Mouse (Mus musculus): ENCODE data around the gene Tap1. TPM values are rescaled to one million over a fixed set of nuclear protein-coding genes. Genes with fewer than 3 reads are reported as not detected.

The Tap1 gene
- polyA plus RNA-seq, 1 experiment from 2014 or later = 1.9 TPM

DNA sequence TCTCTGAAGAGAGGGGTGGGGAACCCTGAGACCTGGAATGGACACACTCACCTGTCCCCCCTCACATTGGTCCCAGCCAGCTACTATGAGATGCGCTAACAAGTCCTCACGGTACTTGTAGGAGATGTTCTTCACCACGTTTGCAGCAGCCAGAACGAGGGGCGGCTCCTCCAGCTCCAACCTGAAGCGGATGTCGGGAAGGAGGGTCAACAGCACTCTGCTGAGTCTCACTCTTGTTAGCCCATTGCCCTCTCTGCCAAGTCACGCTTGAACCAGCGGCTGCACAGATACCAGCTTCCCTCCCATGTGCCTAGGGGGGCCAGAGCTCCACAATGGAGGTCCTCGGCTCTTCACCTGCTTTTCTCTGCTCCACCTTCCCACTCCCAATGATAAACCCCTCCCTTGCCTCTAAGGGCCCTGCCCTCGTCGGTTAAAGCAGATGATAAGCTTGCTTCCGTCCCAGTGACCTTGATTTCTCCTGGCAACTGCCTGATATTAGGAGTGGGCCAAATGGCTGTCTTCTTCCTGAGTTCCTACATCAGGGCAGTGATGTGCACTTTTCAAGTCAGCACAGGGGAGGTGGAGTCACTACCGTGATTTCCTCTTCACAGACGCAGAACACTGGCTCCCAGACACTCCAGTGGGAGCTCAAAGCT, 3.7 kb upstream of the Tap1 start:
- H3K4me1 ChIP-seq = peaks cover 15% of the 10 kb centered on the region
- H3K4me3 ChIP-seq = no peak overlapping the region
- H3K27me3 ChIP-seq (replicated peaks) = peaks cover 39% of the 10 kb centered on the region
- no peak overlapping the region for H3K9ac ChIP-seq
- H3K9me3 ChIP-seq = no peaks in the 10 kb centered on the region
- no peak overlapping the region for H3K4me2 ChIP-seq (replicated peaks)
- H3K36me3 ChIP-seq = no peaks in the 10 kb centered on the region
- no peak overlapping the region for H3K27ac ChIP-seq
- 81% methylated on average over 15 of the region's 15 CpGs for WGBS
- no peak for ATAC-seq (ENCODE audit: low FRiP score, low read depth)

DNA sequence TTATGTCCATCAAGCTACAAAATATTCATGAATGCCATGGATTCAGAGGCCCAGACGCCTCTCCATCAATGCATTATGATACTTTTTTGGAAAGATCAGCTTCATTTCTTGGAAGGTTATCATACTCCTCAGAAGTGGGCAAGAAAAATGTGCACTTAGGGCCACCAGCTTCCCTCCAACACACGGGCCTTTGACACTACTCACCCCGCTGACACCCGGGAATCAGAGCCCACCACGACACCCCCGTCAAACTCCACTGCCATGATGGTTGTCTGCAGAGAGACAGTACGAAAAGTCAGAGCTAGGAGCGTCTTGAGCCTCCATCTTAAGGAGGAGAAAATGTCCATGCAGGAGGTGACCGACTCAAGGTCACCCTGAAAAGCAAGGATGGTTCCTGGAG, 1.8 kb upstream of the Tap1 start:
- Histone ChIP-seq H3K9me3 (no peaks in the 10 kb centered on the region), H3K9ac (no peak overlapping the region), H3K4me2 (replicated peaks) (no peak overlapping the region), H3K27ac (no peak overlapping the region), H3K4me3 (no peak overlapping the region), H3K4me1 (peaks cover 15% of the 10 kb centered on the region), H3K27me3 (replicated peaks) (peaks cover 55% of the 10 kb centered on the region), H3K36me3 (no peaks in the 10 kb centered on the region)
- no peak for ATAC-seq (ENCODE audit: low FRiP score, low read depth)
- 89% methylated on average over 9 of the region's 9 CpGs for WGBS

DNA sequence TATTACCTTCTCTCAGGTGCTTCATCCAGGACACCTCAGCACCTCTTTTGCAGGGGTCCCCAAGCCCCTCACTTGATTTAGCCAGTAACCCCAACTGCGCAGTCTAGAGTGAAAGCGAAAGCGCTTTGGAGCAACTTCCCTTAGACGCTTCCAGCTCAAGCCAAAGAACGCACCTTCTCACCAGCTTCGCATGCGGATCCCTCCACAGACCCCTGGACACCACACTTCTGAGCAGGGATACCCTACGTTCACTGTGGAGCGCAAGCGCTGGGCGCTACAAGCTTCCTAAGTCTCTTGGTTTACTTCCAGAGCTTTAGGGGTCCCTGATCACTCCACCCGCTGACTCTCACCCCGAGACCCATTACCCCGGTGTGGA, 480 bp upstream of the Tap1 start:
- WGBS = 5% methylated on average over 14 of the region's 14 CpGs
- no peak for ATAC-seq (ENCODE audit: low FRiP score, low read depth)
- Histone ChIP-seq H3K9me3 (no peaks in the 10 kb centered on the region), H3K9ac (peak overlapping the region; percentile 36; the same call in 1 of the 2 replicates), H3K4me3 (peak overlapping the region; percentile 35), H3K4me1 (peaks cover 15% of the 10 kb centered on the region), H3K4me2 (replicated peaks) (peak overlapping the region; percentile 76), H3K27me3 (replicated peaks) (peaks cover 62% of the 10 kb centered on the region), H3K36me3 (no peaks in the 10 kb centered on the region), H3K27ac (no peak overlapping the region)

DNA sequence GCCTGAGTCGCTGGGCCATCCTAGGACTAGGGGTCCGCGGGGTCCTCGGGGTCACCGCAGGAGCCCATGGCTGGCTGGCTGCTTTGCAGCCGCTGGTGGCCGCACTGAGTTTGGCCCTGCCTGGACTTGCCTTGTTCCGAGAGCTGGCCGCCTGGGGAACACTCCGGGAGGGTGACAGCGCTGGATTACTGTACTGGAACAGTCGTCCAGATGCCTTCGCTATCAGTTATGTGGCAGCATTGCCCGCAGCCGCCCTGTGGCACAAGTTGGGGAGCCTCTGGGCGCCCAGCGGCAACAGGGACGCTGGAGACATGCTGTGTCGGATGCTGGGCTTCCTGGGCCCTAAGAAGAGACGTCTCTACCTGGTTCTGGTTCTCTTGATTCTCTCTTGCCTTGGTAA, 657 bp downstream of the Tap1 start:
- ATAC-seq (ENCODE audit: low FRiP score, low read depth) = no peak
- Histone ChIP-seq H3K4me2 (replicated peaks) (peak overlapping the region; percentile 76), H3K27ac (no peak overlapping the region), H3K4me3 (peak overlapping the region; percentile 35), H3K4me1 (peaks cover 15% of the 10 kb centered on the region), H3K27me3 (replicated peaks) (peaks cover 74% of the 10 kb centered on the region), H3K9me3 (no peaks in the 10 kb centered on the region), H3K36me3 (no peaks in the 10 kb centered on the region), H3K9ac (peak overlapping the region; percentile 36)
- WGBS = 2% methylated on average over 20 of the region's 20 CpGs

DNA sequence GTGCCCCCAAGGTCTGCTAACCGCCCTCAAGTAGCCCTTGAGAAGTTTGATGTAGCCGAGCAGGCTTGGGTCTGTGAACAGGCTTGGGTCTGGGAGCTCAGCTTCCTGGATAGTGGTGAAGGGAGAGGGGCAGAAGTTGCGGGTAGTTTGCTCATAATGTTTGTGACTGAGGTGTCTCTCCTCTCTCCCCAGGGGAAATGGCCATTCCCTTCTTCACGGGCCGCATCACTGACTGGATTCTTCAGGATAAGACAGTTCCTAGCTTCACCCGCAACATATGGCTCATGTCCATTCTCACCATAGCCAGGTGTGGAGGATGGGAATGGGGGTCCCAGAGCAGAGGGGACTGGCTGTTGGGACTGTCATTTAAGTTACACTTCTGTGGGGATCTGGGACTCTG, 1.6 kb downstream of the Tap1 start:
- Histone ChIP-seq H3K4me1 (peaks cover 15% of the 10 kb centered on the region), H3K4me2 (replicated peaks) (no peak overlapping the region), H3K4me3 (no peak overlapping the region), H3K27ac (no peak overlapping the region), H3K27me3 (replicated peaks) (peaks cover 80% of the 10 kb centered on the region), H3K36me3 (no peaks in the 10 kb centered on the region), H3K9me3 (no peaks in the 10 kb centered on the region), H3K9ac (no peak overlapping the region)
- 71% methylated on average over 6 of the region's 6 CpGs for WGBS
- no peak for ATAC-seq (ENCODE audit: low FRiP score, low read depth)

DNA sequence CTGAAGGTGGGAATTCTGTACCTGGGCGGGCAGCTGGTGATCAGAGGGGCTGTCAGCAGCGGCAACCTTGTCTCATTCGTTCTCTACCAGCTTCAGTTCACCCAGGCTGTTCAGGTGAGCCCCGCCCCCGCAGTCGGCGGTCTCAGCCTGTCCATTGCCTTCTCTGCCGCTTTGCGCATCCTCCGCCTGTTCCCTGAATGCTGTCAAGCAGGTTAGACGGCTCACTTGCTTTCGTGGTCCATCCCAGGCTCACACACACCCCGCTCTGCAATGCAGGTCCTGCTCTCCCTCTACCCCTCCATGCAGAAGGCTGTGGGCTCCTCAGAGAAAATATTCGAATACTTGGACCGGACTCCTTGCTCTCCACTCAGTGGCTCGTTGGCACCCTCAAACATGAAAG, 5.5 kb downstream of the Tap1 start:
- H3K4me2 ChIP-seq (replicated peaks) = no peak overlapping the region
- ATAC-seq (ENCODE audit: low FRiP score, low read depth) = no peak
- no peak overlapping the region for H3K4me3 ChIP-seq
- peaks cover 9% of the 10 kb centered on the region for H3K4me1 ChIP-seq
- no peak overlapping the region for H3K9ac ChIP-seq
- H3K27me3 ChIP-seq (replicated peaks) = peaks cover 88% of the 10 kb centered on the region
- 22% methylated on average over 16 of the region's 16 CpGs for WGBS
- H3K9me3 ChIP-seq = no peaks in the 10 kb centered on the region
- no peaks in the 10 kb centered on the region for H3K36me3 ChIP-seq
- no peak overlapping the region for H3K27ac ChIP-seq

DNA sequence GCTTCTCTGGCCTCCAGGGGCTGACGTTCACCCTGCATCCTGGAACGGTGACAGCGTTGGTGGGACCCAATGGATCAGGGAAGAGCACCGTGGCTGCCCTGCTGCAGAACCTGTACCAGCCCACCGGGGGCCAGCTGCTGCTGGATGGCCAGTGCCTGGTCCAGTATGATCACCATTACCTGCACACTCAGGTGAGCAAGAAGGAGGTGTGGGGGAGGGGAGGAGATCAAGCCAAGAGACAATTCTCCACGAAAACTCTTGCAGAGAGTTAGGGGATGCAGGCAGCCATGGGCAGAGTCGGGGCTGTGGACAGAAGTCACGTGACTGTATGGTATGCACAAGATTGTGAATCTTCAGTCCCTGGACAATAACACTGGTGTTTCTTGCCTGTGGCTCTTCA, 6.1 kb downstream of the Tap1 start:
- H3K9me3 ChIP-seq = no peaks in the 10 kb centered on the region
- no peak overlapping the region for H3K4me3 ChIP-seq
- H3K27ac ChIP-seq = no peak overlapping the region
- H3K36me3 ChIP-seq = no peaks in the 10 kb centered on the region
- H3K4me2 ChIP-seq (replicated peaks) = no peak overlapping the region
- ATAC-seq (ENCODE audit: low FRiP score, low read depth) = no peak
- no peak overlapping the region for H3K9ac ChIP-seq
- H3K27me3 ChIP-seq (replicated peaks) = peaks cover 88% of the 10 kb centered on the region
- peaks cover 10% of the 10 kb centered on the region for H3K4me1 ChIP-seq
- WGBS = 49% methylated on average over 8 of the region's 8 CpGs

DNA sequence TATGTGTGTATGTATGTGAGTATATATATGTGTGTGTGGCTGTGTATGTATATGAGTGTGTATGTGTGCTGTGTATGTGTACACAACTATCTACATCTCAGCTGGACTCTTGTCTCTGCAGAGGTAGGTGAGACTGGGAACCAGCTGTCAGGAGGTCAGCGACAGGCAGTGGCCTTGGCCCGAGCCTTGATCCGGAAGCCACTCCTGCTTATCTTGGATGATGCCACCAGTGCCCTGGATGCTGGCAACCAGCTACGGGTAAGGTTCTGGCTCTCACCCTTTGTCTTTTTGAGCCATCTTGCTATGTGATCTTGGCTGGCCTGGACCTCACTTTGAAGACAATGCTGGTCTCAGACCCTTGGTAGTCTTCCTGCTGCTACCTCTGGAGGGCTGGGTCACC, 7.4 kb downstream of the Tap1 start:
- Histone ChIP-seq H3K9me3 (no peaks in the 10 kb centered on the region), H3K36me3 (no peaks in the 10 kb centered on the region), H3K4me1 (peaks cover 10% of the 10 kb centered on the region), H3K4me2 (replicated peaks) (no peak overlapping the region), H3K27me3 (replicated peaks) (peaks cover 90% of the 10 kb centered on the region), H3K4me3 (no peak overlapping the region), H3K27ac (no peak overlapping the region), H3K9ac (no peak overlapping the region)
- WGBS = 89% methylated on average over 4 of the region's 4 CpGs
- no peak for ATAC-seq (ENCODE audit: low FRiP score, low read depth)

DNA sequence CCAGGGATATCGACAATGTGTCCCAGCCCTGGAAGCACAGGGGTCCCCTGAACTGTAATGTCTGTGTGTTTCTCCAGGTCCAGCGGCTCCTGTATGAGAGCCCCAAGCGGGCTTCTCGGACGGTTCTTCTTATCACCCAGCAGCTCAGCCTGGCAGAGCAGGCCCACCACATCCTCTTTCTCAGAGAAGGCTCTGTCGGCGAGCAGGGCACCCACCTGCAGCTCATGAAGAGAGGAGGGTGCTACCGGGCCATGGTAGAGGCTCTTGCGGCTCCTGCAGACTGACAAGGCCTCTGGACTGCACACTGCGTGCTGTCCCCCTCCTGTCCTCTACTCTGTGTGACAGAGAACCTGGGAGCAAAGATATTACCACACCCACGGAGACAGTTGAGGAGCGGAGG, 9.1 kb downstream of the Tap1 start:
- Histone ChIP-seq H3K4me1 (peaks cover 10% of the 10 kb centered on the region), H3K36me3 (no peaks in the 10 kb centered on the region), H3K9me3 (no peaks in the 10 kb centered on the region), H3K27ac (no peak overlapping the region), H3K27me3 (replicated peaks) (peaks cover 84% of the 10 kb centered on the region), H3K4me3 (no peak overlapping the region), H3K4me2 (replicated peaks) (no peak overlapping the region), H3K9ac (no peak overlapping the region)
- WGBS = 26% methylated on average over 12 of the region's 12 CpGs
- no peak for ATAC-seq (ENCODE audit: low FRiP score, low read depth)

DNA sequence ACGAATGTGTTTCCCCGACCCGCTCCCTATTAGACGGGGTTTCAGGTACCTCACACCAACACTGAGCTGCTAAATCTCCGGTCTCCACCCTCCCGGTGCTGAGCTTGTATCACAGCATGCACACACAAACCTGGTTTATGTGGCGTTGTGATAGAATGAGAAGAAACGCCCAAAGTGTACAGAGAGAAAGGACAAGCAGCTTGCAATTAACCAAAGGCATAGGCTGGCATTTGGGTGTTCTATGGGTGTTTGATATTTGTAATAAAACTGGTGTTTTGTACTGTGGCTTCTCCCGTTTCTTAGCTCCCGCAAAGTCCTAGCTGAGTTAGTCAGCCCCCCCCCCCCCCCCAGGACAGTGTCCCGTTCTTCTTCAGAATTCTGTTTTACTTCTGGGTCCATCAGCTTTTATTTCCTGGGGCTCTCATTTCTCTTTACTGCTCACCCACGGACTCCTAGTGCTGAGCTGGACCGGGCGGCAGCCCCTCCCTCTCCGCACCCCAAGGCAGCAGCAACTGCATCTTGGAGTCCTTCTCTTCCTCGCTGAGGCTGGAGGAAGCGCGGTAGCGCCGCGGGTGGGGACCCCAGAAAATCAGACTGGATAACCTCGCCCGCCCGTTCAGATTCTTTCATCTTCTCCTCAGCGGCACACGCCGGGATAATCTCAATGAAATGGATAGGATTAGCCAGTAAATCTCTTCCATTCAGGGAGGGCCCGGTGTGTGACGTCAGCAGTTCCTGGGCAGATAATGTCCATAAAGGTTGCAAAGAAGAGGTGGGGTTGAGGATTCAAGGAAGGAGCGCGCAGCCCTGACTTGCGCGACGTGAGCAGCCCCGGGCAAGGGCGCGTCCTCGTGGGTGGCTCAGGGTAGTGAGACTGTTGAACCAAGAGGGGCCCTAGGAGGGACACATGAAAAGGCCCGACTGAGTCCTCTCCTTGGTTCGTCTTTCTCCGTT, 9.9 kb downstream of the Tap1 start, which contains the start of gene Psmb8:
TSS of gene Psmb8 (plus strand) at position 781 of the 954 bp plus-strand sequence.
- Histone ChIP-seq H3K27ac (no peak within 1 kb of the TSS), H3K27me3 (replicated peaks) (peaks cover 80% of the 10 kb centered on the region), H3K4me2 (replicated peaks) (peak within 1 kb of the TSS; percentile 57), H3K36me3 (no peaks in the 10 kb centered on the region), H3K4me1 (peaks cover 10% of the 10 kb centered on the region), H3K9ac (no peak within 1 kb of the TSS; the same call in 1 of the 2 replicates), H3K4me3 (peak within 1 kb of the TSS; percentile 27), H3K9me3 (no peaks in the 10 kb centered on the region)
- 5% methylated on average over 41 of the region's 41 CpGs for WGBS
- ATAC-seq (ENCODE audit: low FRiP score, low read depth) = peak; percentile 81

DNA sequence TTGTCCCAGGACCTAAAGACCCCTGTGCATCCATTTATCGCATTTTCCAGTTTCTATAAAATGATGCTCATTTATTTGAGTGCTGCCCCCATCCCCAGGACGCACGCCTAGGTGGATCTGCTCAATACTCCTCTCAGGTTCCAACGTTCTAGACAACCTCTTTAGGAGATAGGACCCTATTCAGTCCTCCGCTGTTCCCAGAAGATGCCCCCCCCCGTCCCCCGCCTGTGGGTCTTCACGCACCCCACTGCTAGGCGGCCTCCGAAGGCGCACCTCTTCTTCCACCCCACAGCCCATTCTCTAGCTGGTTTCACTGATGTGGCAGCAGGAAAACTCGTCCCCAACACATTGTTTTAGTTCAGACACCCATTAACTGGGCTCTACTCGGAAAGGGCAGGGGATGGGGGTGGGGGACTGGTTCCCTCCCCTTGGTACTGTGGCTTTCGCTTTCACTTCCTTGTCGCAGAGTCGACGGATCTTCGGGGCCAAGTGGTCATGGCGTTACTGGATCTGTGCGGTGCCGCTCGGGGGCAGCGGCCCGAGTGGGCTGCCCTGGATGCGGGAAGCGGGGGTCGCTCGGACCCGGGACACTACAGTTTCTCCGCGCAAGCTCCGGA, 10.7 kb downstream of the Tap1 start:
- H3K4me1 ChIP-seq = peaks cover 10% of the 10 kb centered on the region
- no peak for ATAC-seq (ENCODE audit: low FRiP score, low read depth)
- no peaks in the 10 kb centered on the region for H3K9me3 ChIP-seq
- no peak overlapping the region for H3K9ac ChIP-seq
- peaks cover 74% of the 10 kb centered on the region for H3K27me3 ChIP-seq (replicated peaks)
- no peak overlapping the region for H3K27ac ChIP-seq
- 1% methylated on average over 32 of the region's 32 CpGs for WGBS
- peak overlapping the region; percentile 57 for H3K4me2 ChIP-seq (replicated peaks)
- H3K4me3 ChIP-seq = peak overlapping the region; percentile 27
- H3K36me3 ChIP-seq = no peaks in the 10 kb centered on the region

DNA sequence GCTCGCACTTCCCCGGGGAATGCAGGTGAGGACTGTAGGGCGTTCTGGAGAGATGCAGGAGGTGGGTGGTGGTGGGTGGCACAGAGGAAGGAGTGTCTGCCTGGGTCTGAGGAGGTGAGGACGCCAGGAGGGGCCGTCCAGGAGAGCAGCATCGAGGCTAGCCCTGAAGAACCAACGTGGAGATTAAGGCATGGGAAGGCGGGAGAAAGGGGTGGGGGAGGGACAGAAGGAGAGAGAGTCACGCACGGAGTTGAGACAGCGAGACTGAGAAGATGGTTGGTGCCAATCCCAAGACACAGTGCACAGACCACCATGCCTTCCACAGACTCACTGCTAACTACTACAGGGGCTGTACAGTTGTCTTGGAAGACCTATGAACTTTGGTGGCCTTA, 11.2 kb downstream of the Tap1 start:
- Histone ChIP-seq H3K4me2 (replicated peaks) (peak overlapping the region; percentile 57), H3K27ac (no peak overlapping the region), H3K36me3 (no peaks in the 10 kb centered on the region), H3K4me1 (peaks cover 10% of the 10 kb centered on the region), H3K27me3 (replicated peaks) (peaks cover 72% of the 10 kb centered on the region), H3K9me3 (no peaks in the 10 kb centered on the region), H3K4me3 (peak overlapping the region; percentile 27), H3K9ac (no peak overlapping the region)
- no peak for ATAC-seq (ENCODE audit: low FRiP score, low read depth)
- WGBS = 10% methylated on average over 11 of the region's 11 CpGs

All from neural tube, embryonic 12.5 days (tissue).